Mouse (Mus musculus): Measurements from ENCODE around the gene Hmgxb4. TPM values are rescaled to one million over a fixed set of nuclear protein-coding genes. Genes with fewer than 3 reads are reported as not detected.
A peak's percentile ranks its signal among the peaks of the same experiment; 100 is the strongest.

The Hmgxb4 gene
- polyA plus RNA-seq, 1 experiment from 2014 or later = 30.8 TPM

DNA sequence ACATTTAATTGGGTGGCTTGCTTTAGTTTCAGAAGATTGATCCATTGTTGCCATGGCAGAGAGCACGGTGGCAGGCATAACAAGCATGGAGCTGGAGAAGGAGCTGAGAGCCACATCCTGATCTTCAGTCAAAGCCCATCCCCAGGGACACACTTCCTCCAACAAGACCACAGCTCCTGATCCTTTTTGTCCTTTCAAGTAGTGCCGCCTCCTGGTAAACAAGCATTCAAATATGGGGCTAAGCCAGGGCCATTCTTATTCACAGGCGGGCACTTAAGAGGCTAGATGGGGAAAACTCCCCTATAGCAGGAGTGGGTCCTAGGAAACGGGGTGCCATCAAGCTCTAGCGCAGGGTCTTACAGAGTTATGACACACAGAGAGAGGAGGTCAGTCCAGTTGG, 5.7 kb upstream of the Hmgxb4 start:
- Histone ChIP-seq H3K9me3 (no peaks in the 10 kb centered on the region), H3K36me3 (no peaks in the 10 kb centered on the region), H3K4me1 (no peaks in the 10 kb centered on the region), H3K4me3 (no peak overlapping the region), H3K4me2 (replicated peaks) (no peak overlapping the region), H3K27ac (no peak overlapping the region), H3K9ac (no peak overlapping the region), H3K27me3 (replicated peaks) (peaks cover 4% of the 10 kb centered on the region; the same call in 1 of the 2 replicates)
- ATAC-seq (ENCODE audit: low FRiP score, low read depth) = no peak
- WGBS = 84% methylated on average over 5 of the region's 5 CpGs

GRCm38 (mm10) chr8:74990021-74990420, 3.1 kb upstream of the Hmgxb4 start:
- Histone ChIP-seq H3K4me3 (no peak overlapping the region), H3K27ac (no peak overlapping the region), H3K4me2 (replicated peaks) (no peak overlapping the region), H3K4me1 (peaks cover 4% of the 10 kb centered on the region; the same call in 1 of the 2 replicates), H3K36me3 (no peaks in the 10 kb centered on the region), H3K9ac (no peak overlapping the region), H3K27me3 (replicated peaks) (peaks cover 4% of the 10 kb centered on the region; the same call in 1 of the 2 replicates), H3K9me3 (no peaks in the 10 kb centered on the region)
- no peak for ATAC-seq (ENCODE audit: low FRiP score, low read depth)
- WGBS = 20% methylated on average over 15 of the region's 15 CpGs

DNA sequence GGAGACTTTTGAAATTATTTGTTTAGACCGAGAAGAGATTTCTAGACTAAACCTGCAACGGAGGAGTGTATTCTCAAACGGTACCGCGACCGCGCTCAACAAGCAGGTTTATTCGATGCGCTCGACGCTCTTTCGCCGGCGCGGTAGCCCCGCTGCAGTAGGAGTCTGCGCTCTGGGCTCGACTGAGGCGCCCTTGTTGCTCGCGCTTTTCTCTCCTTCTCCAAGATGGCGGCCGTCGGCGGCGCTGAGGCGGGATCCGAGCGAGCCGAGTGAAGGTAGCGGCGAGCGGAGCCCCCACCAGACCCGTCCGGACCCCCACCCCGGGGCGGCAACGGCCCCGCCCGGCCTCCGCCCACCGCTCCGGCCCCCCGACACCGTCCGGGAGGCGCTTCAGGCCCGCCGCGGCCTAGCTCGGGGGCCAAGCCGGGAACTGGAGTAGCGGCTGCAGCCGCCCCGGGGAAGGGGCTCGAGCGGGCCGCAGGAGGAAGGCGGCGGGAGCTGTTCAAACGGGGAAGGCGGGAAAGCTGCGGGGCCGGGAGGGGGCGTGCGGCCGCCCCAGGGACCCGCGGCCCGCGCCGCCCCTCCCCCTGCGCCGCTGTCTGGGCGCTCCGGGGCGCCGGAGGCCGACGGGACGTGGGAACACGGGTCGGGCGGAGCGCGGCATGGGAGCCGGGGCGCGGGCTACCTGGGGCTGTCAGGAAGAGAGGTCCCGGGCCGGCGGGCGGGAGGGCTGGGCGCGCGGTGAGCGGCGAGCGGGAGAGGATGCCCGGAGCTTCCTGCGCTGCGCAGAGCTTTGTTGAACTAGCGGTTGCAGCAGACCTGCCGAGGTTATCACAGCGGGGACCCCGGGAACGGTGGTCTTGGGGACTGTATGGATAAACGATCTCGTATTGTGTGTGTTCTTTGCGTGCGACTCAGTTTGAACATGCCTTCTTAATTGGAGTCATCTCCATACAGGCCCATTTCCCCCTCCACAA, 607 bp downstream of the Hmgxb4 start:
- Histone ChIP-seq H3K4me1 (peaks cover 4% of the 10 kb centered on the region; the same call in 1 of the 2 replicates), H3K27me3 (replicated peaks) (peaks cover 4% of the 10 kb centered on the region; the same call in 1 of the 2 replicates), H3K4me2 (replicated peaks) (peak overlapping the region; percentile 61), H3K27ac (peak overlapping the region; percentile 88), H3K4me3 (peak overlapping the region; percentile 95), H3K36me3 (peaks cover 3% of the 10 kb centered on the region), H3K9ac (peak overlapping the region; percentile 98), H3K9me3 (no peaks in the 10 kb centered on the region)
- peak; percentile 94 for ATAC-seq (ENCODE audit: low FRiP score, low read depth)
- WGBS = under 1% methylated on average over 105 of the region's 111 CpGs

DNA sequence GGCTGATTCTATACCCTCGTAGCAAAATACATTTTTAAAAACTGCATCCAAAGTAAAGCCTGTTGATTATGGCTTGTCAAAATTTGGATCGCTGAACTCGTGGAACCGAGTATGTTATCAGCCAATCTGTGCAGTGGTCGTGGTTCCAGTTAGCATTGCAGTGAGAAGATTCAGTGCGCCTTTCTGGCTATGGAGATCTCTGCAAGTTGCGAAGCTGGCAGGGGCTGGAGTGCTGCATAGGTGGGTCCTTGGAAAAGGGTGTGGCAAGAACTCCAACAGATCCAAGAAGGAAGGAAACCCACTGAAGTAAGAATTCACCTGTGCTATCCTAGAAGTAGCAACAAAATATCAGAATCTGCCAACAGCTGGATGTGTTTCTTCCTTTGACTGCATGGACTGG, 1.4 kb downstream of the Hmgxb4 start:
- peak overlapping the region; percentile 61 for H3K4me2 ChIP-seq (replicated peaks)
- H3K4me1 ChIP-seq = peaks cover 4% of the 10 kb centered on the region; the same call in 1 of the 2 replicates
- peak overlapping the region; percentile 95 for H3K4me3 ChIP-seq
- H3K27ac ChIP-seq = no peak overlapping the region
- WGBS = 6% methylated on average over 7 of the region's 7 CpGs
- H3K9me3 ChIP-seq = no peaks in the 10 kb centered on the region
- ATAC-seq (ENCODE audit: low FRiP score, low read depth) = 0 out of 2 replicates have a peak, but pooled peaks have one; percentile 14
- H3K27me3 ChIP-seq (replicated peaks) = peaks cover 4% of the 10 kb centered on the region; the same call in 1 of the 2 replicates
- H3K9ac ChIP-seq = peak overlapping the region; percentile 98; the same call in 1 of the 2 replicates
- peaks cover 10% of the 10 kb centered on the region for H3K36me3 ChIP-seq

DNA sequence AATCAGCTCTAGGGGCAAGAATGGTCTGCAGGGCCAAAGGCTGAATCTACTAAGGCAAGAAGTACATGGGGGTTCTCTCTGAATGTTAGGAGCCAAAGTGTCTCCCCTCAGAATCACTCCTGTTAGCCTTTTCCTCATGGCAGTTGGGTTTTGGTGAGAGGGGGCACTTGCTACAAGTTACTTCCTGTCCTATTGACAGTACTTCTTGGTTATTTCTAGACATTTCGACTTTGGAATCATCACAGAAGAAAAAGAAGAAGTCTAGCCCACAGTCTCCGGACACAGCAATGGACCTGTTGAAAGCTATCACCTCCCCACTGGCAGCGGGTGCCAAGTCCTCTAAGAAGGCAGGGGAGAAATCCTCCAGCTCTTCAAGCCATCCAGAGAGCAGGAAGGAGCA, 7.3 kb downstream of the Hmgxb4 start:
- 97% methylated on average over 3 of the region's 3 CpGs for WGBS
- Histone ChIP-seq H3K27ac (no peak overlapping the region), H3K36me3 (peaks cover 47% of the 10 kb centered on the region), H3K4me3 (no peak overlapping the region), H3K27me3 (replicated peaks) (no peaks in the 10 kb centered on the region), H3K9ac (no peak overlapping the region), H3K9me3 (no peaks in the 10 kb centered on the region), H3K4me1 (no peaks in the 10 kb centered on the region), H3K4me2 (replicated peaks) (no peak overlapping the region)
- no peak for ATAC-seq (ENCODE audit: low FRiP score, low read depth)

- Histone ChIP-seq H3K27ac (no peak overlapping the region), H3K36me3 (peaks cover 30% of the 10 kb centered on the region), H3K9ac (no peak overlapping the region), H3K9me3 (no peaks in the 10 kb centered on the region), H3K27me3 (replicated peaks) (no peaks in the 10 kb centered on the region), H3K4me1 (no peaks in the 10 kb centered on the region), H3K4me2 (replicated peaks) (no peak overlapping the region), H3K4me3 (no peak overlapping the region)
- WGBS = 95% methylated on average over 2 of the region's 2 CpGs
- ATAC-seq (ENCODE audit: low FRiP score, low read depth) = no peak
These were observed 15.7 kb downstream of the Hmgxb4 start for GRCm38 (mm10) chr8:75008826-75009225.

- Histone ChIP-seq H3K4me2 (replicated peaks) (no peak overlapping the region), H3K4me3 (no peak overlapping the region), H3K4me1 (no peaks in the 10 kb centered on the region), H3K36me3 (peaks cover 13% of the 10 kb centered on the region), H3K9ac (no peak overlapping the region), H3K27me3 (replicated peaks) (no peaks in the 10 kb centered on the region), H3K27ac (no peak overlapping the region), H3K9me3 (no peaks in the 10 kb centered on the region)
- ATAC-seq (ENCODE audit: low FRiP score, low read depth) = no peak
- 47% methylated on average over 2 of the region's 2 CpGs for WGBS
These were observed 20.4 kb downstream of the Hmgxb4 start for GRCm38 (mm10) chr8:75013557-75013956.

- ATAC-seq (ENCODE audit: low FRiP score, low read depth) = no peak
- Histone ChIP-seq H3K27me3 (replicated peaks) (no peaks in the 10 kb centered on the region), H3K4me1 (no peaks in the 10 kb centered on the region), H3K27ac (no peak overlapping the region), H3K4me2 (replicated peaks) (no peak overlapping the region), H3K9ac (no peak overlapping the region), H3K4me3 (no peak overlapping the region), H3K36me3 (peaks cover 9% of the 10 kb centered on the region), H3K9me3 (no peaks in the 10 kb centered on the region)
- WGBS = 72% methylated on average over 3 of the region's 3 CpGs
These were observed 20.8 kb downstream of the Hmgxb4 start for GRCm38 (mm10) chr8:75013964-75014363.

- Histone ChIP-seq H3K36me3 (peaks cover 6% of the 10 kb centered on the region; the same call in 1 of the 2 replicates), H3K27me3 (replicated peaks) (no peaks in the 10 kb centered on the region), H3K4me3 (no peak overlapping the region), H3K27ac (no peak overlapping the region), H3K4me2 (replicated peaks) (no peak overlapping the region), H3K9ac (no peak overlapping the region), H3K4me1 (no peaks in the 10 kb centered on the region), H3K9me3 (no peaks in the 10 kb centered on the region)
- ATAC-seq (ENCODE audit: low FRiP score, low read depth) = no peak
- 49% methylated on average over 2 of the region's 2 CpGs for WGBS
These were observed 22.8 kb downstream of the Hmgxb4 start for GRCm38 (mm10) chr8:75015981-75016380.

- Histone ChIP-seq H3K36me3 (peaks cover 8% of the 10 kb centered on the region), H3K27ac (no peak overlapping the region), H3K4me2 (replicated peaks) (no peak overlapping the region), H3K4me1 (no peaks in the 10 kb centered on the region), H3K4me3 (no peak overlapping the region), H3K9ac (no peak overlapping the region), H3K27me3 (replicated peaks) (no peaks in the 10 kb centered on the region), H3K9me3 (no peaks in the 10 kb centered on the region)
- no peak for ATAC-seq (ENCODE audit: low FRiP score, low read depth)
- 98% methylated on average over 1 of the region's 1 CpGs for WGBS
These were observed 23.3 kb downstream of the Hmgxb4 start for GRCm38 (mm10) chr8:75016422-75016821.

DNA sequence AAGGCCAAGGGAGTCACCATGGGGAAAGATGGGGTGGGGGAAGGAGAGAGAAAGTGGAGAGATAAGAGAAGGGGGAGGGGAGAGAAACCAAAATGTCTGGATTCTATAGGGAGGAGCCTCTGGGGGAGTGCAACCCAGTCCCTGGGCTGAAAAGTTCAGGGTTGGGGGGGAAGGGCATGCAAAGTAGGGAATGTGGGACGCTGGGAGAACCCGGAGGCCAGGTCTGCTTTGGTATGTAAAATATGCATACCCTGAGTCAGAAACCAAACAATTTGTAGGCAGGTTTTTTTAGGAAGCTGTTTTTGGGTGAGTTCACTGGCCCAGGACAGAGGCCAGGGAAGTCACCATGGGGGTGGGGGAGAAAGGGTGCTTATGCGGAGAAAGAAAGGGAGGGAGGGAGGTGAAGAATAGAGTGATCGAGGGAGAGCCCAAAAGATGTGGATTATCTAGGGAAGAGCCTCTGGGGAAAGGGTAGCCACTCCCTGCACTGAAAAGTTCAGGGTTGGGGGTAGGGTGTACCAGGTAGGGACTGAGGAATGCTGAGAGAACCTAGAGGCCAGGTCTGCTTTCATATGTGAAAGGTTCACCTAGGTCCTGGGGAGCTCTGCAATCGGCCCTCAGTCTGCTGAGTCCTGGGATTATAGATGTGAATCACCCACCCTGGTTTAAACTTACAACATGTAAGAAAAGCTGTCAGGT, 25.3 kb downstream of the Hmgxb4 start:
- no peak overlapping the region for H3K4me2 ChIP-seq (replicated peaks)
- 48% methylated on average over 5 of the region's 5 CpGs for WGBS
- H3K27ac ChIP-seq = no peak overlapping the region
- no peak overlapping the region for H3K9ac ChIP-seq
- H3K9me3 ChIP-seq = no peaks in the 10 kb centered on the region
- H3K27me3 ChIP-seq (replicated peaks) = no peaks in the 10 kb centered on the region
- no peak overlapping the region for H3K4me3 ChIP-seq
- H3K36me3 ChIP-seq = peaks cover 27% of the 10 kb centered on the region
- H3K4me1 ChIP-seq = no peaks in the 10 kb centered on the region
- no peak for ATAC-seq (ENCODE audit: low FRiP score, low read depth)

GRCm38 (mm10) chr8:75023660-75024316, 30.6 kb downstream of the Hmgxb4 start:
- ATAC-seq (ENCODE audit: low FRiP score, low read depth) = no peak
- Histone ChIP-seq H3K9ac (no peak overlapping the region), H3K4me3 (no peak overlapping the region), H3K4me1 (no peaks in the 10 kb centered on the region), H3K9me3 (no peaks in the 10 kb centered on the region), H3K4me2 (replicated peaks) (no peak overlapping the region), H3K27ac (no peak overlapping the region), H3K36me3 (peaks cover 72% of the 10 kb centered on the region), H3K27me3 (replicated peaks) (no peaks in the 10 kb centered on the region)
- WGBS = 93% methylated on average over 3 of the region's 3 CpGs
